11 mouse cellular contexts compared by ENCODE assay signal in genomic region chr9:64094083-64094482, GRCm38 (mm10). TPM values are rescaled to one million over a fixed set of nuclear protein-coding genes. Genes with fewer than 3 reads are reported as not detected.
DNase-seq lines count a peak whose midpoint lies in the region; ATAC-seq lines count a peak whose summit lies in the region.
"Had no signal": no experiment of that assay in that cellular context is flagged by ENCODE, and none has a peak within 500 bp of the region (broad histone marks: within the 10 kb centered on the region; RNA-seq: fewer than 3 reads in every experiment).

No protein-coding gene starts in this region.

- H3K9me3 ChIP-seq in midbrain, embryonic 11.5 days (ENCODE audit: control insufficient read depth, low read length) = no peaks in the 10 kb centered on the region
- H3K9me3 ChIP-seq in midbrain, embryonic 16.5 days (replicated peaks; ENCODE audit: control insufficient read depth, low read length, poor library complexity, severe bottlenecking) = no peaks in the 10 kb centered on the region
- no peaks in the 10 kb centered on the region for H3K9me3 ChIP-seq in stomach, embryonic 14.5 days (ENCODE audit: control insufficient read depth, low read depth, low read length)
- H3K9me3 ChIP-seq: embryonic facial prominence, embryonic 15.5 days; neural tube, embryonic 15.5 days had no signal

- peaks cover 8% of the 10 kb centered on the region; the same call in 1 of the 2 replicates for H3K4me1 ChIP-seq in midbrain, embryonic 11.5 days (ENCODE audit: control insufficient read depth, insufficient read depth, low read length)
- no peaks in the 10 kb centered on the region for H3K4me1 ChIP-seq in midbrain, embryonic 16.5 days (ENCODE audit: control insufficient read depth, insufficient read depth, low read length)
- H3K4me1 ChIP-seq in stomach, embryonic 14.5 days (ENCODE audit: control insufficient read depth, insufficient read depth, low read length) = peaks cover 8% of the 10 kb centered on the region; the same call in 1 of the 2 replicates

- H3K4me2 ChIP-seq in midbrain, embryonic 11.5 days = no peak overlapping the region
- H3K4me2 ChIP-seq in midbrain, embryonic 16.5 days (ENCODE audit: low read length) = no peak overlapping the region
- H3K4me2 ChIP-seq in stomach, embryonic 14.5 days (replicated peaks; ENCODE audit: low read depth, low read length) = no peak overlapping the region
- H3K4me2 ChIP-seq: embryonic facial prominence, embryonic 15.5 days; neural tube, embryonic 15.5 days had no signal

- DNase-seq in cerebellum, adult 9-11 months = peak; percentile 9
- no peak for DNase-seq in cerebellum, postnatal 25 days
- DNase-seq in midbrain, embryonic 11.5 days (ENCODE audit: low spot score, missing footprints) = no peak
- peak; percentile 47 for DNase-seq in kidney, postnatal 14 days
- no peak for DNase-seq in frontal cortex, postnatal 25 days (ENCODE audit: low spot score in 2 of 2)

- no peaks in the 10 kb centered on the region for H3K36me3 ChIP-seq in midbrain, embryonic 11.5 days (ENCODE audit: control insufficient read depth, insufficient read depth, low read length)
- H3K36me3 ChIP-seq in midbrain, embryonic 16.5 days (ENCODE audit: control insufficient read depth, insufficient read depth, low read length) = no peaks in the 10 kb centered on the region
- no peaks in the 10 kb centered on the region for H3K36me3 ChIP-seq in stomach, embryonic 14.5 days (ENCODE audit: control insufficient read depth, insufficient read depth, low read length)
- H3K36me3 ChIP-seq: embryonic facial prominence, embryonic 15.5 days; neural tube, embryonic 15.5 days had no signal

- H3K4me3 ChIP-seq in midbrain, embryonic 11.5 days (ENCODE audit: low read depth, low read length) = no peak overlapping the region
- no peak overlapping the region for H3K4me3 ChIP-seq in midbrain, embryonic 16.5 days (ENCODE audit: low read depth, low read length)
- no peak overlapping the region for H3K4me3 ChIP-seq in stomach, embryonic 14.5 days (ENCODE audit: low read depth, low read length)
- H3K4me3 ChIP-seq: embryonic facial prominence, embryonic 15.5 days; neural tube, embryonic 15.5 days had no signal

- 0 out of 2 replicates have a peak, but pooled peaks have one; percentile 27 for ATAC-seq in midbrain, embryonic 11.5 days (ENCODE audit: low FRiP score)
- ATAC-seq in midbrain, embryonic 16.5 days = no peak
- ATAC-seq in stomach, embryonic 14.5 days (ENCODE audit: insufficient number of reproducible peaks, insufficient read depth, low FRiP score, low read depth) = peak; percentile 59
- ATAC-seq in megakaryocyte progenitor cell, adult 5-6 weeks (replicated peaks; ENCODE audit: poor library complexity) = no peak

- 80% methylated on average over 11 of the region's 11 CpGs for WGBS in midbrain, embryonic 11.5 days
- 55% methylated on average over 11 of the region's 11 CpGs for WGBS in midbrain, embryonic 16.5 days
- WGBS in stomach, embryonic 14.5 days = 38% methylated on average over 11 of the region's 11 CpGs

- no peak overlapping the region for H3K9ac ChIP-seq in midbrain, embryonic 11.5 days (ENCODE audit: low read length)
- no peak overlapping the region for H3K9ac ChIP-seq in midbrain, embryonic 16.5 days (ENCODE audit: low read depth, low read length)
- no peak overlapping the region for H3K9ac ChIP-seq in stomach, embryonic 14.5 days (replicated peaks; ENCODE audit: low read depth, low read length)
- H3K9ac ChIP-seq: embryonic facial prominence, embryonic 15.5 days; neural tube, embryonic 15.5 days had no signal

- H3K27me3 ChIP-seq in midbrain, embryonic 11.5 days (ENCODE audit: control insufficient read depth, insufficient read depth, low read length) = no peaks in the 10 kb centered on the region
- H3K27me3 ChIP-seq in midbrain, embryonic 16.5 days (ENCODE audit: control insufficient read depth, insufficient read depth, low read depth, low read length) = no peaks in the 10 kb centered on the region
- H3K27me3 ChIP-seq in stomach, embryonic 14.5 days (ENCODE audit: control insufficient read depth, insufficient read depth, low read length) = no peaks in the 10 kb centered on the region
- H3K27me3 ChIP-seq: embryonic facial prominence, embryonic 15.5 days; neural tube, embryonic 15.5 days had no signal

- no peak overlapping the region for H3K27ac ChIP-seq in midbrain, embryonic 11.5 days (ENCODE audit: low read depth, low read length)
- no peak overlapping the region for H3K27ac ChIP-seq in midbrain, embryonic 16.5 days (ENCODE audit: low read length)
- H3K27ac ChIP-seq in stomach, embryonic 14.5 days (ENCODE audit: low read length) = 0 out of 2 replicates have a peak overlapping the region, but pooled peaks have one; percentile 49
- H3K27ac ChIP-seq: embryonic facial prominence, embryonic 15.5 days; neural tube, embryonic 15.5 days had no signal

RNA-seq across cellular contexts. Expression of gene Lctl, which starts 22.9 kb away (rescaled TPM):
- polyA plus RNA-seq in midbrain, embryonic 11.5 days (2014; fragmentation: Nextera tagmentation; extraction: Ambion mirVana) = not detected in 2 replicates
- polyA plus RNA-seq in midbrain, embryonic 16.5 days (2015; fragmentation: Nextera tagmentation; extraction: Ambion mirVana) = not detected in 2 replicates
- not detected in 2 replicates for polyA plus RNA-seq in stomach, embryonic 14.5 days (2014; fragmentation: Nextera tagmentation; extraction: Ambion mirVana)
- total RNA-seq in megakaryocyte progenitor cell, adult 5-6 weeks (2015) = not detected in 2 replicates
- total RNA-seq in megakaryocyte progenitor cell, adult 5-6 weeks (2017) = not detected in 2 replicates
- total RNA-seq: left cerebral cortex, postnatal 14 days had no signal
- polyA plus RNA-seq: neural tube, embryonic 15.5 days had no signal

Comparison
In these comparisons a context has a peak if more than half of its experiments do, and no peak if none do; other contexts are left out.
1. DNase-seq: peak in cerebellum, adult 9-11 months (single experiment) and kidney, postnatal 14 days (single experiment); none in cerebellum, postnatal 25 days (0 of 2), midbrain, embryonic 11.5 days (single experiment) and frontal cortex, postnatal 25 days (0 of 2).
2. ATAC-seq: peak in midbrain, embryonic 11.5 days (single experiment) and stomach, embryonic 14.5 days (single experiment); none in midbrain, embryonic 16.5 days (single experiment) and megakaryocyte progenitor cell, adult 5-6 weeks (single experiment).